Mouse (Mus musculus): Measurements from ENCODE around the gene Nav2. TPM values are rescaled to one million over a fixed set of nuclear protein-coding genes. Genes with fewer than 3 reads are reported as not detected.

Gene Nav2
- total RNA-seq, 2 experiments from 2014 or later, result 77.4 to 100 TPM

DNA sequence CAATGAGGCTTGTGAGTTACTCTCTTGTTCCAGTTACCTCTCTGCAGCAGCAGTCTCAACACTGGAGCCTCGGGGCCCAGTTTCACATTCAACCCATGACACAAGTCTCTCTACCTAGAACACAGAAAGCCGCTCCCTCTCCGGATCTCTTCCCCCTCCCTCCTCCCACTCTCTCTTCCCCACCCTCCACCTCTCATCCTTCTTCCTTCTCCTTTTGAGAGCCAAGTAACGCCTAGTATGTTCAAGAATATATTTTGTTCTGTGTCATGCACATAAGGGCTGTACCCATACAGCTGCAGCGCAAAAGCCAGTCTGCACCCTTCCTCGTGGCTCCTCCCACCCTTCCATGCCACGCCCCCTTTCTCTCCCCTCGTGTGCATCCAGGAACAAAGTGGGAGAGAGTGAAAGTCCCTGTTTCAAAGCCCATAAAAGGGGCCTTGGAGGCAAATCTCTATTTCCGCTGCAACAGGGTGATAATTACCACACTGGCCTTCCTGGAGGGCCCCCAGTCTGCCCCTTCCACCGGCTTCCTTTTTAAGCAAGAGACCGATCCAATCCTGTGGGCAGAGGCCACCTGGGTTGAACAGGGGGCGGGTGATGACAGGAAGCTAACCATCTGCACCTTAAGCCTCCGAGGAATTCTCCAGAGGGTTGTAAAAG lies 588.4 kb downstream of the Nav2 start:
- no peak for DNase-seq

DNA sequence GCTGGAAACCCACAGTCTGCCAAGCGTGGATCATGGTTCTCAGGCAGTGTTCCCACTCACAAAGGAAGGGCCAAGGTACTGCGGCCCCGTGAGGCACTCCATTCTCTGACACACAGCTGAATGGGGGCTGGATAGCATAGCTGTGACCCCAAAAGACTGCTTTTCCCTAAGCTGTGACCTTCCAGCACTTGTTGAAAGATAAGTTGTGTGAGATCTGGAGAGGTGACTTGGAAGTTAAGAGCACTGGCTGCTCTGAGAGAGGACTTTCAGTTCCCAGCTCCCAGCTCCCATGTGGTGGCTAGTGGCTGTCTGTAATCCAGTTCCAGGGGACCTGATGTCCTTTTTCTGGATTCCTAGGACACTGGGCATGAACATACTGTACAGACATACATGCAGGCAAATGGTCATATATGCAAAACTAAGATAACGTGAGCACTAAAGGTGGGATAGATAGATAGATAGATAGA lies 588.9 kb downstream of the Nav2 start:
- DNase-seq, result no peak

DNA sequence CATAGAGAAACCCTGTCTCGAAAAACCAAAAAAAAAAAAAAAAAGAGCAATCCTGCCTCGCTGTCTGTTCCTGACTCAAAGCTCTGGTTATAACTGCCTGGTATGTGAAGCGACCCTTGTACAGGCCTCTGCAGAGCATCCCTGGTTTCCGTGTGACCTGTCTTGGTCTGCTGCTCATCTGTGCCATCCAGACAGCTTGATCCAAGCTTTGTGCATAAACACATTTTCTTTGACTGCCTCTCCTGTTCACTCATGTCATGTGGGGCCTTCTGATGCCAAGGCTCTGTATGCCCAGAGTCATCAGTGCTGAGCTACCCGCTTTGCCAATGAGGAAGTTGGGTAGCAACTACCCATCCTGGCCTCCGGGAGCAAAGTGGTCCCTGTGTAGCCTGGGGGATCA lies 591.1 kb downstream of the Nav2 start:
- DNase-seq, result no peak

DNA sequence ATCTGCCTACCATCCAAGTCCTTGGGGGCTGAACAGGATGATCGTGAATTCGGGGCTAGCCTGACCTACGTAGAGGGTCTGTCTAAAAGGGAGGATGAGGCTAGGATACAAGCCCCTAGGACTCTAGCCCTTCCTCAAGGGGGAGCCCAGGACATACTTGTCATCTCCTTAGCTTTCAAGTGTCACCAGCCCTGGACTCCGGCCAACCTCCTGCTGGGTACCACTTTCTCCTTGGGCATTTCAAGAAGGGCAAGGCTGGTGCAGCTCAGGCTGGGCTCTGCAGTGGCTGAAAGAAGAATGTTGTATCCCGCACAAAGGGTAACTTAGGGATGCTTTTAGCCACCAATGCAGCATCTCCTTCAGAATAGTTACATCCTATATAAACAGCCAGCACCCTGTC lies 592.4 kb downstream of the Nav2 start:
- no peak for DNase-seq

DNA sequence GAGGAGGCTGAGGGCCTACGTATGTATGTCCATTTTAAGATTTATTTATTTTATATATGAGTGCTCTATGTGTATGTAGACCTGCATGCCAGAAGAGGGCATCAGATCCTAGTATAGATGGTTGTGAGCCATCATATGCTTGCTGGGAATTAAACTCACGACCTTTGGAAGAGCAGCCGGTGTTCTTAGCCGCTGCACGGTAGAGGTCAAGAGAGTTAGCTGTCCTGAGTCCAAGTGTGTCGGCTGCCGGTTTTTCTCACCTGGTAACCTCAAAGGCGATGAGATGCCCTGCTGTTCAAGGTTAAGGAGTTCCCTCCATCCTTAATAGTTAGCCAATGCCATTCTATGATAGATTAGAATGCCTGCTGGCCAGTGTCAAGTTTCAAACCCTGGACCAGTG lies 594.9 kb downstream of the Nav2 start:
- no peak for DNase-seq

DNA sequence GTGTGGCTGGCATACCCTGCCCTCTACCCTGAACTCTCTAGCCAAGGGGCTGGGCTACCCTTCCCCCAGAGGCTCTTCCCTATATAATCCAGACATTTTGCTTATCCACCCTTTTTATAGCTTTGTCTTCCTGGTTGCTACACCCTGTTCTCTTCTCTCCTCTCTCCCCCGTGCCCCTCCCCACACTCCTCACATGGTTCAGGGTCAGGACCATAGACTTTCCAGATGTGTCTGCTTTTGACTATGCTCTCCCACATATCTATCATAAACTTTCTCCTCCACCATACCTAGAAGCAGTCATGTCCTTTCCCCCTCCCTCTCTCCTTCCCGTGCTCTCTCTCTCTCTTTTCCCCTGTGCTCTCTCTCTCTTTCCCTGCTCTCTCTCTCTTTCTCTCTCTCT lies 595.4 kb downstream of the Nav2 start:
- DNase-seq, result no peak

DNA sequence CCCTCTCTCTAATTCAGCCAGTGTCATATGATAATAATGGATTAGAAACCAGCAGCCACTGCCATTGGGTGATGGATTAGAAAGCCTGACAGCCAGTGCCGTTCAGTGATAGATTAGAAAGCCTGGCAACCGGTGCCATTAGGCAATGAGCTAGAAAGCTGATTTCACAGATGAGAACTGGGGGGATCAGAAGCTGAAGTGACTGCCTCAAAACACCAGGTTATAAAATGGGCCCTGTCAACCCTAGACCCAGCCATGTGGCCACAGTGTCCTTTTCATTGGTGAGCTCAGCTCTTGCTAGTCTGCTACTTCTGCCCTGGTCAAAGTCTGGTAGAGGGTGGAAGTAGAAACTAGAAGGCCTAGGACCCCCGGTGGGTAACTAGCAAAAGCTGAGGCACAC lies 595.8 kb downstream of the Nav2 start:
- DNase-seq, result no peak

DNA sequence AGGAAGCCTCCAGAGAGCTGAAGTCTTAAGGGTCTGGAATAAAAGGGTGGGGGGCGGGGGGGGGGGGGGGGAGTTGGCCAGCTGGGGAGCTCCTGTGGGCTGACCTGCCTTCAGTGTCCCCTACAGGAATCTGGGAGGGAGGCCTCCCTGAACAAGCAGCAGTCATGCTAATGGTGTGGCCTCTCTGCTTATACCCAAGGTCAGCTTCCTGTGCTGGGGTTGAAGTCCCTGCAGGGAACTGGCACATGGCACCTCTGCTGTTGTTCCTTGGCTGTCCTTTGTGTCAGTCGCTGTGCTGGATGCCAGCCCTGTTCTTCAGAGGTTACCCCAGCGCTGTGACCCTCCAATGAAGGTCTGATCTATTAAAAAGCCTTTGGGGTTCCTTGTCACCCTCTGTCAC lies 596.5 kb downstream of the Nav2 start:
- no peak for DNase-seq

DNA sequence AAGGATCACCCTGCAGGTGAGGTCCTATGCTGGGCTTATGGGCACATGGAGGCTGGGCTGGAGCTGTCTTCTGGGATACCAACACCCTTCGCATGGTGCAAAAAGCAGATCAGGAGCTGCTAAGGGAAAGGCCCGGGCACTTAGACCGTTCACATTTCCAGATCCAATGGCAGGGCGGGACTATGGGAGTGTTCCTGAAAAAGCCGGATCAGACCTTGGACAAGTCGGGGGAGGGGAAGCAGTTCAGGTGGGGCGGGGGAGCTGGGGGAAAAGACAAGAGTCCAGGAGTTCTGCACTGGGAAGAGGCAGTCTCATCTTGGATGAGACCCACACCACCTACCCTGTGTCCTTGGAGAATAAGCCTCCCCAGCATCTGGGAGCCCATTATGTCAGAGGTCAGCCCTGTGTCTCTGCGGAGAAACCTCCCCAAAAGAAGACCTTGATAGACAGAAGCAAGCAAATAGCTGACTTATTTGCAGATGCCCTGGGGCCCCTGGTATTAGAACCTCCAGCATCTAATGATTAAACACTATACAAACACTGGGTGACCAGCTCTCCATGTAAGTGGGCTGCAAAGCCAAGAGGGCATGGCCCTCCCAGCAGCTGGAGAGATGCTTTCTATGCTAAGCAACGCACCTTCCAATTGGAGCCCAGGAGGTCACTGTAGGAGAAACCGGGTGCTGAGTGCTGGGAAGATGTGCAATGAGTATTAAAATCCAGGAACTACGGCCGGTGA lies 597.7 kb downstream of the Nav2 start:
- no peak for DNase-seq

DNA sequence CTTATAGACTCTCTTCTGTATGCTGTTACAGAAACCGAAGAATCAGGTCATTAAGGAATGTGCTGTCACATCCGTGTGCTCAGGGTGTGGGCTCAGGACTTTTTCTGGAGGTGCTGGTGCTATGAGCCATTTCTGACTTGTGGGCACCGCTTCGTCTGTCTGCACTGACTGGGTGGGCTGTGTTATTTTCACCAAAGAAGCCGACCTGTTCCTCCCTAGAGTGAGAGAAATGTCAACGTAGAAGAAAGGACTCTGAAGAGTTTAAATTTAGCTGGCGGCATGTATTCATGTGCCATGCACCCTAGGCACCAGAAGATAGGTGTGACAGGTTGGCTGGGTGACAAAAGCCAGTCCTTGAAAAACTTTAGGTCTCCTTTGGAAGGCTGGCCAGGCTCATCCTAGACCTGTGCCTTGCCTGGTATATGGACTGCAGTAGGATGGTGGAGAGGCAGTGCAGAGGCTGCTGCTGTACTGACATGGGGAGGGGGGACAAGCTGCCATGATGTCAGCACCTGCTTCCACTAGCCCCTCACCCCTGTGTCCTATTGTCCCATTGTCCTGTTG lies 599.5 kb downstream of the Nav2 start:
- DNase-seq, result no peak

DNA sequence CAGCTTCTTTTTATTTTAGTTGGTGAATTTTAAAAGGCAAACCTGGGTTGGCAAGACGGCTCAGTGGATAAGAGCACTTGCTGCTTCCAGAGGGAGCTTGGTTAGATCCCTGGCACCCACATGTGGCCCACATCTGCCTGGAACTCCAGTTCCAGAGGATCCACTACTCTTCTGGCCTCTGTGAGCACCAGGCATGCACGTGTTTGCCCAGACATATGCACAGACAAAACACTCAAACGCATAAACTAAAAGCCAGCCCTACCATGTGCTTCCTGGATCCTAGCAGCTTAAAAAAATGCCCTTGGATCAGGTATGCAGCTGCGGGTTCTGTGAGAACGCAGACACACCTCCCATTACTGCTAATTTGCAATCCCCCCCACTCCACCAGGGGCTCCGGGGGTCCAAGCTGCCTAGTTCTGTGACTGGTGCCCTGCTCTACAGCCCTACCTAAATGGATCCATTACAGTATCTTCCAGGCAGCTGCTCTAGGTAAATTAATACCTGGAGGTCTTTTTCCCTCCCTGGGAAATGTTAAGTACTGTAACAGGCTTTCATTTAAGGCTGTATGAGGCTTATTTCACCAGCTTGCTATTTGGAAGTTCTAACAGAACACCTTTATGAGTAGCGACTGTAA lies 603.4 kb downstream of the Nav2 start:
- no peak for DNase-seq

DNA sequence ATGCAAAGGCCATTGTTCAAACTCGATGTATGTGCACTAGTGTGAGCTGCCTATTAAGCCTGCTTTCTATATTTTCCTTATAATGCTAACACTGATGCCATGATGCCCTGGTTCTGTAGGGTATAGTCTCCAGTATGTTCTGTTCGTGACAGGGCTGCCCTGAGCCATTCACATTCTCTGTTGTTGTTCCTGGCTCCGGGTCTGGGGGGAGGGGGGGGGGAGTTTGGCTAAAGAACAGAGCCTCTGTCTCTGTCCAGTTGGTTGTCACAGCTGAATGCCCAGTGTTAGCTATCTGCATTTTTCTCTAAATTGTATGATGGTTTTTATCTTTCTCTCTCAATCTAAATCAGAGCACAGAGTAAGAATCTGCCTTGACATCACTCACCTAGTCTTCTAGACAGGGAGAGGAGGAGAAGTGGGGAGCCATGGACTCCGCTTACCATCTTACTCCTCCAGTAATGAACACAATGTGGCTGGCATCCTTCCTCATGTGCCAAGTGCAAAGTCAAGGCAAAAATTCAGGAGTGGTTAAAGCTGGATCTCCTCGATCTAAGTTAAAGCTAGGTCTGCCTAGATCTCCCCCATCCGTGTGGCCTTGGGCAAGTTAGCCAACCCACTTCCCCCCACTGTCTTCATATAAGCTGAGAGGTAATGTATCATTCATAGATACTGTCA lies 605.4 kb downstream of the Nav2 start:
- no peak for DNase-seq

DNA sequence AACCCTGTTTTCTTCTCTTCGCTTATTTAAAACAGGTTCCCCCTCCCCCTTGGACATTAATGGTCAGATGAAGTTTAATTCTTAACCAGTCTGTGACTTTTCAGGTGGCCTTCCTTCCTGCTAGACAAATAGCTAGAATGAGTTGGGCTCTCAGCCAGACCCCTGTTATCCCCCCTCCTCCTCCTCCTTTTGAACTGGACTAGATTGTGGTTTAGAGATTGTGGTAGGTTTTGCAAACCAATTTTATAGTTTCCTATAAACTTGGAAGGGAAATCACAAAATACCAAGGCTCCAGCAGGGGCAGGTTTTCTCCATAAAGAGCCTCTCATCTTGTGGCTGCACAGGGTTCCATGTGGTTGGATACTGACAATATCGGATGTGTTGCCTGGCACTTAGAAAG lies 606.5 kb downstream of the Nav2 start:
- DNase-seq, result no peak

DNA sequence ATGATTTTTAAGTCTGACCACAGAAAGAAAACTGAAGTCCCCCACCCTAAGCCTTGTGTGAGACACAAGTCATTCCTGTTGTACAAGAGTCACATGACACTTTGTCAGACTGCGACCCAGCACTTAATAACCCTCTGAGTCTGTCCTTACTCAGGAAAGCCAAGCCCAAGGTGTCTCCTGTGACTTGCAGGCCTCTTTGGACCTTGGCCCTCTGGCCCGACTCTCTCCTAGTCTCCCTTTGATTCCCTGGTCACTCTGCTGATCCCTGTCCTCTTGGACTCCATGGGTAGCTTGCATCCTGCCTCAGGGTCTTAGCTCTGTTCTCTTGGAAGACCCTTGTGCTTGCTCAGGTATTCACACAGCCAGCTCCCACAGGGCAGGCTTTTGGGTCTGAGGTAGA lies 612.0 kb downstream of the Nav2 start:
- DNase-seq, result no peak

DNA sequence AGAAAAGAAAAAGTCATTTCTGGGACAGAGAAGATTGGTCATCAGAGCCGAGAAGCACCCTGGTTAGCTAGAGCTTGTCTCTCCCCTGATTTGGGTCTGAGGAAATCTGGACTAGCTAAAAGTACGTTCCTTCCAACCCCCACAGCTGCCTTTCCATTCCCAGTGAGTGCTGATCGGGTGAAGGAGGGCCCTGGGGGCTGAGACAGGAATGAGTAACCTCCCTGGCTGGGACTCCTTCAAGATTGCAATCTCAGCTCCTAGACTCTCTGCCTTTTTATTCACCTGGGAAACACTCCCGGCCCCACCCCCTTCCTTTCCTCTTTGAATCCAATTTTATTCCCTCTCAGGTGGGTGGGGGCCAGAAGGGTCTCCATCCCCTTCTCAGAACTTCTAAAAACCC lies 612.8 kb downstream of the Nav2 start:
- no peak for DNase-seq

DNA sequence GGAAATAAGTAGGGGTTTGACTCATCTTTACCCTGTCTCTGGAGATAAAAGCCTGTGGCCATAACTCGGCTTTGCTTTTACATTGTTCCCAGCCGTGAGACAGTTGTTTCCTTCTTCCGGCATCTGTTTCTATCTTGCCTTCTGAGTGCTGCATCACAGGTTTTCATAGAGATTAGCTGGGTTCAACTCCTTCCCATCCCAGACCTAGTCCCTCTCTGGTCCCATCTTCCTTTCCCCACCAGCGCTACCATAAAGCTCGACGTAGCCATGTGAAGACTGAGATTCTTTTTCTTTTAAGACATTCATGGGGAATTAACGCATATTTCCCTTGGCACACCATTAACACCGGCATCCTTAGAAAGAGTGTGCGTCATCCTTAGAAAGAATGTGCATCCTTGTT lies 613.5 kb downstream of the Nav2 start:
- no peak for DNase-seq

DNA sequence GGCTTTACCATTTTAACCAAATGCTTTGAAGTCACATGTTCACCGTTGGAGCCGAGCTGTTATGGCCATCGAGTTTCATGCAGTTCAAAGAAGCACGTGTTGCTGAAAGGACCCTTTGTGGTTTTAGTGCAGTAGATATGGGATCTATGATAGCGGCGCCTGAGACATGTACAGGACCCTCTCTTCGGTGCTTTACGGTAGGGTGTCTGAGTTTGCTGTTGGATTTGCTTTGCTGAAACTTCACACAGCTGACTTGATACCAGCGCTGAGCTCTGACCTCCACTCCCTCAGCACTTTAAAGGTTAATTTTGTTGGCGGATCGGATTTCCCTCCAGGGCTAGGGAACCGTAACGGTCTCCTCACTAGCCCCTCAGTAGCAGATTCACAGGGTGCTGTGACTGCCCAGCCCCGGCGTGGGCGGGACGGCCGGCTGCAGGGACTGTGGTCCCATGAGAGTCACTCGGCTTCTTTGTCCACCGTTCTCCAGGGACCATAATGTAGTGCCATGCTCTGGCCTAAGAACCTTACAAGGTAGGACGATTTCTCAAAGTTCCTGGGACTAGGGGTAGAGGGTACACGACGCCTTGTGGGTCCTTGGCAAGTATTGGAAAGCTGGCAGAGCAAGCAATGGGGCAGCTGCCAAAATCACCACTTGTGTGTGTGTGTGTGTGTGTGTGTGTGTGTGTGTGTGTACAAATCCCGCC lies 614.0 kb downstream of the Nav2 start:
- no peak for DNase-seq

DNA sequence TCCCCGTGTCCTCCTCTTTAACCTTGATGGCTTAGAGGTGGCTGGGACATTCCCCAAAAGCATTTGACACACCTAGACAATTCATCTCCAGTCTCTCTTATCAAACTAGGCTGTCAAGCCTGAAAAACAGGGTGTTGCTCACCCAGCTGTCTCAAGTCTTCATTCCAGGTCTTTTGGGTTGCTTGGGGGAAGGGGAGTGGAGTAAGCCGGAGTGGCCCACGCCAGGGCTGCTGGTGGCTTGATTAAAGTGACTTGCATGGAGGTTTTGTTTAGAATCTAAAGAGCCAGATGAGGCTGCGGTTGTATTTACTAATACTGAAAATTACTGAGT lies 614.6 kb downstream of the Nav2 start:
- no peak for DNase-seq

DNA sequence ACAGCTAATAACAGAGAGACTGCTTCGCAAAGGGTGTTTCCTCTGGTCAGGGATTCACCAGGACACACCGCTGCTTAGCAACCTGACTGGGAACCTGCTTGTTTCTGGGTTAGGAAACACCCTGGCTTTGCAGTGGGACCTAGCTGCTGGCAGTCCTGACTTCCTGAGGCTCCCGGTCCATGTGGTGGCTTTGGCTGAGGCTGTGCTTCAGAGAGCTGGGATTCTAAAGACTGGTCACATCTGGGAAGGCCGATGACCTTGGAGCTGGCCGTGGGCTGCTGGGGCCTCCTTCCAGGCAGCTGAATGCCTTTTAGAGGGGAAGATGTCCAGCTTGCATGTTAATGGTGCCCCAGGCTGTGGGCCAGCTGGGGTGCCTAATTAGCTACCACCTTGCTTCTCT lies 615.2 kb downstream of the Nav2 start:
- peak; percentile 25 to 56 for DNase-seq

DNA sequence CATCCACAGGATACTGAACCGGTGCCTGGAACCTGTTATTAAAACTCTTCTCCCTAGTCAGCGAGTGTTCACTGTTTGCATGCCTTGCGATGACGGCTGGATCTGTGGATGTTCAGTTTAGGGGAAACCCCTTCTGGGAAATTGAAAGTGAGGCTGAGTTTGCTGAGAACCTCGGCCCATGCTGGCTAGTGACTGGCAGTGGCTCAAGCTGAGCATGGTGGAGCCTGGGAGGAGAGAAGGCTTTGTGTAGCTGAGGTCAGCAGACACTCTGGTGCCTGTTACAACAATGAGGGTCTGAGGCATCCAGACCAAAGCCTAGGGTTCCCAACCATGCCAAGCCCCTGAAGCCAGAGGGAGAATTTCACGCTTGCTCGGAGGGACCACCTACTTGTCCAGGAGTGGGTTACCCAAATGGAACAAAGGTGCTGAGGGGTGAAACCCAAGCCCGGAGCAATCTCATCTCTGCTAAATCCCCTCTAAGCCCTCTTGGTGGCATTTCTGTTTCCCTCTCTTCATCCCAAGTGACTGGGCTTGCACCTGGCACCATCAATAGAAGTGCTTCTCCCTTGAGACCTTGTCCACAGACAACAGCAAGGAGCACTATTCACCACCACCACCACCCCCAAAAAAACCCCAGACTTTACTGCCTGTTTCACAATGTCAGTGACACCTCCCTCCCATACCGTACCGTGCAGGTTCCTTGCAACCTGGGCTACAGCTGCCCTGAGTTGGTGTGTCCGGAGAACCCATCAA lies 617.0 kb downstream of the Nav2 start:
- DNase-seq, result no peak

DNA sequence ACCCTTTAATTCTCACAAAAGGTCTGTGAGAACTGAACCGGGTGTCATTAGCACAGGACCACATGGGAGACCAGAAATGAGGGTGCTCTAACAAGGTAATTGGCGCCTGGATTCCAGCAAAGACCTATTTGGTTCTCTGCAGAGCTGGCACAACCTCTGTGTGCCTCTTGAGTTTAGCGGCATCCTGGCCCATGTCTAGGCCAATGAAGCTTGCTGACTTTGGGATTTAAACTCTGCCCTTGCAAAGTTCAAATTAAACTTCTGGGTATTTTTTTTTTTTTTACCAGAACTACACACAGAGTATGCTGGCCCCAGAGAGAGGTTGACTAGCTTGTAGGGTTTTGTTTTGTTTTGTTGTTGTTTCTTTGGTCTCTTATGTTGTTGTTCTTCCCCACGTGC lies 617.6 kb downstream of the Nav2 start:
- DNase-seq, result no peak

DNA sequence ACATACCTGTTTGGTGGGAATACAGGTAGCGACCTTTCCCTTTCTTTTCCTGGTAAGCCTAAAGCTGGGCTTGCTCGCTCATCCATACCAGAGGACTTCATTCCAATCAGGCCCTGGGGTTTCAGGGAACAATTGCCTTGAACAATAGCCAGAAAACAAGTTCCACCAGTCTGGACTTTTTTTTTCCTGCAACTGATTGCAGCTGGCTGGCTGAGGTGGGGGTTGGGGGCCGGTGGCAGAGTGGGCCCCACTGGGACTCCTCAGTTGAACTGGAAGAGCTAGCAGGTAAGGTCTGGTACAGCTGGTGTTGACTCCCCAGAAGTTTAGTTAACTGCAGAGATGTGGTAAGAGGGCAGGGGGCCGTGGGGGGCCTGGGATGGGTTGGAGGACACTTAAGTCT lies 619.0 kb downstream of the Nav2 start:
- DNase-seq, result no peak
